Mouse (Mus musculus) heart, embryonic 13.5 days (tissue): ENCODE results near the gene Rd3l. TPM values are rescaled to one million over a fixed set of nuclear protein-coding genes. Genes with fewer than 3 reads are reported as not detected.
A peak's percentile ranks its signal among the peaks of the same experiment; 100 is the strongest.

ENCODE experiments used
- ATAC-seq: fragments of 200-750 bp; cut with Nextera tagmentation; 2 replicates; pipeline ENCODE4 v1.8.0; 2017; ENCODE audit warnings: moderate TSS enrichment; ENCODE audit not compliant: insufficient number of reproducible peaks, low FRiP score, low TSS enrichment; ENCODE audit errors: extremely low read depth
- H3K27ac ChIP-seq: fragments of 300-500 bp; sonication (generic); replicated peaks from 2 replicates; pipeline ENCODE4 v1.5.1; 2015; ENCODE audit warnings: moderate library complexity, mild to moderate bottlenecking, inconsistent platforms
- H3K27me3 ChIP-seq: fragments of 300-500 bp; sonication (generic); replicated peaks from 2 replicates; pipeline ENCODE4 v1.6.1; 2015; ENCODE audit warnings: mild to moderate bottlenecking, inconsistent platforms
- H3K36me3 ChIP-seq: fragments of 300-500 bp; sonication (generic); 2 replicates; pipeline ENCODE4 v1.6.1; 2015; ENCODE audit warnings: mild to moderate bottlenecking, inconsistent platforms
- H3K4me1 ChIP-seq: fragments of 300-500 bp; sonication (generic); 2 replicates; pipeline ENCODE4 v1.6.1; 2015; ENCODE audit warnings: inconsistent platforms
- H3K4me2 ChIP-seq: fragments of 300-500 bp; sonication (generic); 2 replicates; pipeline ENCODE4 v1.6.1; 2015; ENCODE audit warnings: inconsistent platforms, mild to moderate bottlenecking, moderate library complexity
- H3K4me3 ChIP-seq: fragments of 300-500 bp; sonication (generic); 2 replicates; pipeline ENCODE4 v1.5.1; 2015; ENCODE audit warnings: moderate library complexity, mild to moderate bottlenecking, inconsistent platforms
- H3K9ac ChIP-seq: fragments of 300-500 bp; sonication (generic); 2 replicates; pipeline ENCODE4 v1.6.1; 2015; ENCODE audit warnings: inconsistent platforms, mild to moderate bottlenecking, moderate library complexity
- H3K9me3 ChIP-seq: fragments of 300-500 bp; sonication (generic); 2 replicates; pipeline ENCODE4 v1.6.1; 2016; ENCODE audit warnings: inconsistent platforms
- WGBS: fragments of 180-500 bp; shearing (Covaris S2); methylation state at CpG from one replicate; pipeline ENCODE4 v1.1.7; 2015; ENCODE audit warnings: mixed read lengths; 5-methylcytosine and 5-hydroxymethylcytosine counted together
- polyA plus RNA-seq: library from polyadenylated mRNA; unstranded; fragments of >200 nt; fragmentation: Nextera tagmentation; extraction: Ambion mirVana; gene quantifications from 2 replicates; pipeline ENCODE4 v1.2.1, GENCODE M21; 2015

The Rd3l gene
- polyA plus RNA-seq, 1 experiment from 2014 or later: 0.95 TPM

DNA sequence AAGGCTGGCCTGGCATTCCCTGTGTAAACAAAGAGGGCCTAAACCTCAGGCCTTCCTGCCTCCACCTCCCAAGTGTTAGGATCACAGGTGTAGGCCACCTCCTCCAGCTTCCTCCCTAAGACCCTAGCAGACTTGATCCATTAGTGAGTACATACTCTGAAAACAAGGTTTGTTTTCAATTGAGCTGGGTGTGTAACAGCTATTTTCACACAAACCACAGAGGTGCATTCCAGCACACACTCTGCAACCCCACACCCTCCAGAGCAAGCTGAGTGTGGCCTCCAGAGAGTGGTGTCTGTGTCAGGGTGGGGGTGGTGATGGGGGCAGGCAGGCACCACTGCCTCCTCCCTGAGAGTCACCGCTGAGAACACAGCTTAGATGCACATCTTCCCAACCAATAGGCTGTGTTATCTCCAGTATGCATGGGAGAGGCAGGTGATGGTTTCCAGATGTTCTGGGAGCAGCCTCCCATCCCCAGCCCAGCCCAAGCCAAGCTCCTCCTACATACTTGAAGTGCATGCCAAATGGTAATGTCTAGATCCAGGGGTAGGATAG is 42.4 kb downstream of the Rd3l start:
- no peak for ATAC-seq
- 0 out of 2 replicates have a peak overlapping the region, but pooled peaks have one; percentile 21 for H3K9ac ChIP-seq
- H3K4me1 ChIP-seq: peaks cover 53% of the 10 kb centered on the region
- peak overlapping the region; percentile 76 for H3K27ac ChIP-seq
- H3K27me3 ChIP-seq: no peaks in the 10 kb centered on the region
- no peak overlapping the region for H3K4me2 ChIP-seq
- no peak overlapping the region for H3K4me3 ChIP-seq
- no peaks in the 10 kb centered on the region for H3K9me3 ChIP-seq
- WGBS: 18% methylated on average over 1 of the region's 1 CpGs
- H3K36me3 ChIP-seq: no peaks in the 10 kb centered on the region

DNA sequence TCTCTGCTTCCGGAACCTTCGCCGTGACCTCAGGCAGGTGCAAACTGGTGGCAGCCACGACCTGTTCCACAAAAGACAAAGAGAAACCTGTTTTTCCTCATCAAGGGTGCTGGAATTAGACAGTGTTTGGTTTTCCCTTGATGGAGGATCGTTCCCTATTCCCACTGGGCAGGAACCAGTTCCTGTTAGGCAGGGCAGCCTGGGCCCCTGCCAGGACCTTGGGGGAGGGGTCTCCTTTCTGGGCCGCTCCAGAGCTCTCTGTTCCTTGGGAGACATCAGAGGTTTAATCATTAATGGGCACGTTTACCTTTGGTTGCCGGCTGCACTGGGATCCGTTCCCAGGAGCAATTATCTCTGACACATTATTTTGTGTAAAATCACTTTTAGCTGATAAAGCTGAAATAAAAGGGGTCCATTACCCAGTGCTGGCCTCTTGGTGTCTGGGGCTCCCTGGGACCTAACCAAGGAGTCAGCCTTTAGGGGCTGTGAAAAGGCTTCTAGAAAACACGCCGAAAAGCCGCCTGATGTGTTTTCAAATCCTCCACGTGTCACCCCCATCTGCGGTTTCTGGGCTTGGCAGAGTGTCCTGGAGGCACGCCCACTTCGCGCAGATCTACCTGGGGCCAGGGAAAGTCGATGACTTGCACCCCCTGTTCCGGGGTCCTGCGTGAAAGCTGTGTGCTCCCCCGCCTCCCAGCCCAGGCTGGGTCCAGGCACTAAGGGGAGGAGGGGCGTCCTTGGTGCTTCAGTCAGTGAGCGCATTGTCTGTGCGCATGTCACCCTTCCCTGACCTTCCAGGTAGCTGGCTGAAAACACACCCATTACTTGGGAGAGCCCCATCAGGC is 44.2 kb downstream of the Rd3l start:
- Histone ChIP-seq H3K4me1 (peaks cover 58% of the 10 kb centered on the region), H3K4me2 (peak overlapping the region; percentile 16; the same call in 1 of the 2 replicates), H3K36me3 (no peaks in the 10 kb centered on the region), H3K27ac (peak overlapping the region; percentile 76), H3K4me3 (no peak overlapping the region), H3K9ac (no peak overlapping the region; the same call in 1 of the 2 replicates), H3K27me3 (no peaks in the 10 kb centered on the region), H3K9me3 (no peaks in the 10 kb centered on the region)
- WGBS: 38% methylated on average over 24 of the region's 24 CpGs
- no peak for ATAC-seq

DNA sequence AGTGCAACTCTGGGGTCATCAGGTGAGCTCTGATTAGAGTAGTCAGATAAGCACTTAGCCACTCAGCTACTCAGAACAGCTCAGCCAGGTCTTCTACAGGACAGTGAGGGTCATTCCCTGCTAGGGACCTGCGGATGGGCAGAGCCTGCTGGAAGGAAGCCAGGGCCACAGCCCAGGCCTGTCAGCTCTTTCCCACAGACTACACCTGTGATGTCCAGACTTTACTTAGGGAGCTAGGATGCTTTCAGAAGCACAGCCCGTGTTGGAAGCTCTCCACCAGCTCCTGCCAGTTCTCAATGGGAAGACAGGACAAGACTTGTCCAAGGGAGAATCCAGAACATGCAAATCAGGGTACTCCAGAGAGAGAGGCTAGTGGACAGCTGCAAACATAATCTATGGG is 47.1 kb downstream of the Rd3l start:
- no peaks in the 10 kb centered on the region for H3K27me3 ChIP-seq
- WGBS: 65% methylated on average over 2 of the region's 2 CpGs

DNA sequence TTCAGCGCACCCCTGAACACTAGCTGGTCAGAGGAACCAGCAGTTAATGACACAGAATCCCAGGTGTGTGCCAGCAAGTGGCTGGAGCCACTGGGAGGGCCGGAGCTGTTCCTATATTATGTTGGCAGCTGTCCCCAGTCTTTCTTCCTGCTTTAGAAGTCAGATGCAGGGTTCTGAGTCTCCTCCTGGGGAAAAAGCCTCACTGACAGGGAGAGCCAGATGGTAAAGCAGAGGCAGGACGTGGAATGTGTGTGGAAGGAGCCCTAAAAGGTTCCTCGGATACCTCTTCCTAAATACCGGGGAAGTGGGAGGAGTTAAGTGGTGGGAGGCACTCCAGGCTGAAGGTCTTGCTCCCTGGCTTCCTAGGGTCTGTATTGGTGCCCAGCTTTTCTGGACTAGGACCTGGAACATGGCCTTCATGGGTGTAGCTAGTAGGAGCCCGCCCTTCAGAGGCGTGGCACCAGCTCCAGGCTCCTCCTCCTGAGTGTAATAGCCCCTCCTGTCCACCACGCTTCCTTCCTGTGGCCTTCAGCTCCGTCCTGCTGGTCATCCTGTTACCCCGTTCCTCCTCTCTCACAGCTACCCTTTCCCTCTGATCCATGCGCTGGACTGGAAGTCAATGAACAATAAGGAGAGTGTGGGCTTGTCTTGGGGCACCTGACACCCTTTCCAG is 47.9 kb downstream of the Rd3l start:
- Histone ChIP-seq H3K36me3 (no peaks in the 10 kb centered on the region), H3K4me3 (no peak overlapping the region), H3K4me2 (no peak overlapping the region), H3K27me3 (no peaks in the 10 kb centered on the region), H3K9ac (peak overlapping the region; percentile 16; the same call in 1 of the 2 replicates), H3K27ac (peak overlapping the region; percentile 43), H3K9me3 (no peaks in the 10 kb centered on the region), H3K4me1 (peaks cover 50% of the 10 kb centered on the region)
- WGBS: 53% methylated on average over 11 of the region's 11 CpGs
- 0 out of 2 replicates have a peak, but pooled peaks have one; percentile 39 for ATAC-seq

More for the DNA sequence above, 47.1 kb downstream of the Rd3l start:
- Histone ChIP-seq H3K4me1 (peaks cover 57% of the 10 kb centered on the region), H3K4me2 (no peak overlapping the region), H3K27ac (no peak overlapping the region), H3K36me3 (no peaks in the 10 kb centered on the region), H3K4me3 (no peak overlapping the region), H3K9me3 (no peaks in the 10 kb centered on the region), H3K9ac (no peak overlapping the region)
- ATAC-seq: no peak

DNA sequence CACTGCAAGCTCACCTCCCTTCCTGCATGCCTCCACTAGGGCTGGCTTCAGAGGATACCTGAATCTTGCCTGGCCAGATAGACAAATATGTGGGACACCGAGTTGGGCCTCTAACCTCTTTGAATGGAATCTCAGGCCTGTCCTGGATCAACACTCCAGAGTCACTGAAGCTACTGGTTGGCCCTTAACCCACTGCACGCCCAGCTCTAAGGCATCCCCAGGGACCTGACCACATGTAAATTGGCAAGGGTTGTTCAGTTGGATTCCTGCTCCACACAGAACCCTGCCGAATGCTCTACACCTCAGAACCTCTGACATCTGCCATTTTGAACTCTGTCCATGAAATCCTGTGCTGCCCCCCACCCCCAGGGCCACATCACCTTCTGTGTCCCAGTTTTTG is 48.6 kb downstream of the Rd3l start:
- Histone ChIP-seq H3K9me3 (no peaks in the 10 kb centered on the region), H3K4me3 (no peak overlapping the region), H3K27ac (peak overlapping the region; percentile 43), H3K36me3 (no peaks in the 10 kb centered on the region), H3K9ac (no peak overlapping the region), H3K27me3 (no peaks in the 10 kb centered on the region), H3K4me1 (peaks cover 50% of the 10 kb centered on the region), H3K4me2 (no peak overlapping the region)
- WGBS: 54% methylated on average over 3 of the region's 3 CpGs
- no peak for ATAC-seq

DNA sequence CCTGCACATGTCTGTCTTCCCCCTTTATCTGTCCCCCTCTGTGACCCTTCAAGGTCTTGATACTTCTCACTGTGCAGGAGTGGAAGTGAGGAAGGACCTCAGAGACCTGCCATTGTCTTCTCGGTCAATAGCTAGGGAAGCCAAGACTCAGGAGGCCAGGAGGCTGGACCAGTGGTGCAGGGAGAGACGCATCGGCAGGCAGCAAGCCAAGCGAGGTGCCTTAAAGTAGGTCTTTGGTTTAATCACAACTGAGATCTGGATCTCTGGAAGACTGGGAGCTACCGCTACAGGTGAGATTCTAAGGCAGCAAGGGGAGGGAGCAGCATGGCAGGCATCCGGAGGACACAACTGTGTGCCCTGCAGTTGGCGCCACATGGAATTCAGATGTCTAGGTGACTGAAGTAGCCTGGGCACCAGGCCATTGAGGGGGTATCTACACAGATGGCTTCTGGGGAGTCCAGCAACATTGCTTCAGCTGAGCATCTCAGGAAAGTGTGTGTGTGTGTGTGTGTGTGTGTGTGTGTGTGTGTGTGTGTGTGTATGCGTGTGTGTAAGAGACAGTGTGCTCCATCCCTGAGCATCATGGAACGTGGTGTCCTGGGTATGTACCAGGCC is 49.6 kb downstream of the Rd3l start:
- no peak overlapping the region for H3K9ac ChIP-seq
- no peaks in the 10 kb centered on the region for H3K27me3 ChIP-seq
- 83% methylated on average over 8 of the region's 9 CpGs for WGBS
- H3K9me3 ChIP-seq: no peaks in the 10 kb centered on the region
- no peak overlapping the region for H3K27ac ChIP-seq
- no peak for ATAC-seq
- H3K4me2 ChIP-seq: no peak overlapping the region
- H3K36me3 ChIP-seq: no peaks in the 10 kb centered on the region
- no peak overlapping the region for H3K4me3 ChIP-seq
- H3K4me1 ChIP-seq: peaks cover 49% of the 10 kb centered on the region

Other genes starting within 250 kb of the Rd3l start
- 95.2 and 103 TPM in 2 replicates for gene Klc1, start 222.5 kb downstream of the Rd3l start, polyA plus RNA-seq
- gene Xrcc3, start 167.4 kb downstream of the Rd3l start, polyA plus RNA-seq: 6.0 and 7.0 TPM in 2 replicates
- gene Zfyve21, start 167.1 kb downstream of the Rd3l start, polyA plus RNA-seq: 74.6 and 85.2 TPM in 2 replicates
- 12.4 and 12.5 TPM in 2 replicates for gene Ppp1r13b, start 73.2 kb downstream of the Rd3l start, polyA plus RNA-seq
- gene Atp5mpl, start 14.3 kb downstream of the Rd3l start, polyA plus RNA-seq: 1,511 and 1,650 TPM in 2 replicates
- gene Tdrd9, start 9.8 kb downstream of the Rd3l start, polyA plus RNA-seq: 0.07 and 0.19 TPM in 2 replicates
- 0.38 and 1.1 TPM in 2 replicates for gene Aspg, start 125.4 kb upstream of the Rd3l start, polyA plus RNA-seq
- 1.6 TPM in 2 replicates for gene Kif26a, start 164.9 kb upstream of the Rd3l start, polyA plus RNA-seq